Mouse (Mus musculus) layer of hippocampus, adult 6 months (tissue): ENCODE data around the gene Rela. TPM values are rescaled to one million over a fixed set of nuclear protein-coding genes. Genes with fewer than 3 reads are reported as not detected.

ENCODE experiments used
- long read RNA-seq, 2 experiments: library from polyadenylated mRNA; unstranded; transcript quantifications; one replicate each; pipeline ENCODE4 v2.0.0; 2019 to 2020
- microRNA-seq: library from miRNA; unstranded; fragments of <30 nt; microRNA quantifications from one replicate; pipeline ENCODE4 v1.2.0, GENCODE M21; 2020
- polyA plus RNA-seq: library from polyadenylated mRNA; unstranded; fragments of <200 nt; fragmentation: Nextera tagmentation; gene quantifications from 2 replicates; pipeline ENCODE4 v1.2.3, GENCODE M21; 2021

Rela gene
- 9.2 and 14.8 TPM in 2 replicates for polyA plus RNA-seq
- long read RNA-seq, experiment 1, transcript Rela-201 (11 exons, 2,716 nt), result major isoform, 15 of 20 reads
- long read RNA-seq, experiment 1, partial matches to known transcripts, result 2 of 20 reads
- long read RNA-seq, experiment 1, other reads (novel, unspliced or antisense), result 3 of 20 reads
- long read RNA-seq, experiment 2, transcript Rela-201 (11 exons, 2,716 nt), result major isoform, 77 of 103 reads
- long read RNA-seq, experiment 2, partial matches to known transcripts, result 17 of 103 reads
- long read RNA-seq, experiment 2, other reads (novel, unspliced or antisense), result 8 of 103 reads

DNA sequence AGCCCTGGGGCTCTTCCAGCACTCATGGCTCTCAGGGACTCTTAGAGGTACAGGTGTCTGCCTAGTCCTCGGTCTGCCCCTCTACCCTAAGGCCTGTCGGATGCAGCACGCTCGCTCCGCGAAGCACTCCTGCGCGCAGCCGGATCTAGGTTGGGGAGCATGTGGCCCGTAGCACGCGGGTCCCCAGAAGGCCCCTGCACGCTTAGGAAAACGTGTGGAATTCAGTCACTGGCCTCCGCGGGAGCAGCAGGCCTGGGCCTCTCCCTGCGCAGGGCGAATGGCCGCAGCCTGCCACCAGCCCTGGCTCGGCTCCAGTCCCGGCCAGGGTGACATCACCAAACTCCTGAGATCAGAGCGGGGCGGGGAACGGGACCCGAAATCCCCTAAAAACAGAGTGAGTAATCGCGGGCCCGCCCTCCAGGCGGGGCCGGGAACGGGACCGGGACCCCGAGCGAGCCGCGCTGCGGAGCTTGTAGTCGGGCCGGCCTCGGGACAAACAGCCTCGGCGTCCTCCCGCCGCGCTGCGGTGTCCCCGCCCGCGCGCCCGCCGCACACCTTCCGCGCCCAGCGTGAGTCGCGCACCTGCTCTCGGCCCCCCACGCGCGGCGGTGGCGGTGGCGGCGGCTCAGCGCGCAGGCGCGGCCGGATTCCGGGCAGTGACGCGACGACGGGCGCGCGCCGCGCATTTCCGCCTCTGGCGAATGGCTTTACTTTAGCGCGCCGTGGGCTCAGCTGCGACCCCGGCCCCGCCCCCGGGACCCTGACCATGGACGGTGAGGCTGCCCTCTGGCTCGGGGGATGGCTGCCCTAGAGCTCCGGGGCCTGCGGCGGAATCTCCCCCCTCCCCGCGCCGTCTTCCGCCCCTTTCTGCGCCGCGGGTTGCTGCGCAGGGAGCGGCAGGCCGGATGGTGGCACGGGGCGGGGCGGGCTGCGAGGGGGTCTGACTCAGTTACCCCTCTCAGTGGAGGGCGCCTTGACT, at the start of gene Rela:
Gene Rela, plus strand, starts transcription at position 415 of the 979 bp plus-strand sequence.

DNA sequence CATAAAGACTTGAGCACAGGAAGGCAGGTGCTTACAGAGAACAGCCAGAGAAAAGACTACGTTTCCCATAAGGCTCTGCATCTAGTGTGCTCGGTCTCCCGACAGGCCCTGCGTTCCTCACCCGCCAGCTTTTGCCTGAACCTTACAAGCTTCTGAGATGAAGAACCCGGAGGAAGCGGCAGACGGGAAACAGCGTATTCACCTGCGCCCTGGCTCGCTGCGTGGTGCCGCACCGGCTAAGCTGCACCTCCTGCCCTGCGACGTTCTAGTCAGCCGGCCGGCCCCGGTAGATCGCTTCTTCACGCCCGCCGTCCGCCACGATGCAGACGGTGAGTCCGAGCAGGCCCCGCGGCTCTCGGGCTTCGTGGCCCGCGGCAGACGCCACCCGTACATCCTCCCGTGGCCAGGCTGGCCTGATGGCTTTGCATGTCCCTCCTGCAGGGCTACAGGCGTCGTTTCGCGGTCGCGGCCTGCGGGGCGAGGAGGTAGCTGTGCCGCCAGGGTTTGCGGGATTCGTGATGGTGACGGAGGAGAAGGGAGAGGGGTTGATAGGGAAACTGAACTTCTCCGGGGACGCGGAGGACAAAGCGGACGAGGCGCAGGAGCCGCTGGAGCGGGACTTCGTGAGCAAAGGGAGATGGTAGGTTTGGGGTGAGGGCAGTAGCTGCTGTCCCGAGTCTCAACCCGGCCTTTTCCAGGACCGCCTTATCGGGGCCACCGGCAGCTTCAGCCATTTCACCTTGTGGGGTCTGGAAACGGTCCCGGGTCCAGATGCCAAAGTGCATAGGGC, 35.3 kb upstream of the Rela start, which contains the start of gene Rnaseh2c:
Gene Rnaseh2c, plus strand, starts transcription at position 122 of the 790 bp plus-strand sequence.

DNA sequence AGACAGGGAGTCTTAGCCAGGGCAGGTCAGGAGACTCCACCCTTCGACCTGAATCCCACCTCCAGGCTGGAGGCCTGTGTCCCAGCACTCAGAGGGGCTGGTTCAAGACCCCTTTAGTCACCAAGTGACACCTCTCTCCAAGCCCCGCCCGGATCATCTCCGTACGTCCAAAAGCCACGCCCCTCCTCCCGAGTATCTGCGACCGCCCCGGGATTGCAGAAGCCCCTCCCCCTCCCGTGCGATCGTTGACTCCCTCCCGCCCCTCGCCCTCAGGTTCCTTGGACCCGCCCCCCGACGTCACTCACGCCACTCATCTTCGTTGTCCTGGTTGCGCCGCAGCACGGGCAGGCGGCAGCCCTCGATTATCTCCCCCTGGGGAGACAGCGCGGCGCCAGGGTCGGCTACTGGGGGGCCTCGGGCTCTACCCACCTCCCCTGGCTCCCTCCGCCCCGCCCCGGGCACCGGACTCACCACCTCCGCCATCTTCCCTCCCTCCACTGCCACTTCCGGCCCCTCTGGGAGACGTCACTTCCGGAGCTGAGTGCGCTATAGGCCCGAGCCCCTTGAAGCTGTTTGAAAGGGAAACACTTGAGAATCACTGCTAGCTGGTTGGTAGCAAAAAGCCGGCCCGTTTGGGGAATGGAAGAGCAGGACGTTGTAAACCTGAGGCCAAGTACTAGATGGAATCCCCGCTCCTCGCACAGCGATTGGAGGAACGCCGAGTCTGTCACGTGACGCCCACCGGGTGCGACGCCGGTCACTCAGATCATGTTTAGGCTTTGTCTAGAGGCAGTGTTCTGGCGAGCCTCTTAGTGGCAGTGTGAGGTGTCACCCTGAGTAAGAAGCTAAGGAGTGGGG, 27.5 kb upstream of the Rela start, which contains the start of gene Kat5:
Gene Kat5, minus strand, starts transcription at position 691 of the 858 bp plus-strand sequence.

DNA sequence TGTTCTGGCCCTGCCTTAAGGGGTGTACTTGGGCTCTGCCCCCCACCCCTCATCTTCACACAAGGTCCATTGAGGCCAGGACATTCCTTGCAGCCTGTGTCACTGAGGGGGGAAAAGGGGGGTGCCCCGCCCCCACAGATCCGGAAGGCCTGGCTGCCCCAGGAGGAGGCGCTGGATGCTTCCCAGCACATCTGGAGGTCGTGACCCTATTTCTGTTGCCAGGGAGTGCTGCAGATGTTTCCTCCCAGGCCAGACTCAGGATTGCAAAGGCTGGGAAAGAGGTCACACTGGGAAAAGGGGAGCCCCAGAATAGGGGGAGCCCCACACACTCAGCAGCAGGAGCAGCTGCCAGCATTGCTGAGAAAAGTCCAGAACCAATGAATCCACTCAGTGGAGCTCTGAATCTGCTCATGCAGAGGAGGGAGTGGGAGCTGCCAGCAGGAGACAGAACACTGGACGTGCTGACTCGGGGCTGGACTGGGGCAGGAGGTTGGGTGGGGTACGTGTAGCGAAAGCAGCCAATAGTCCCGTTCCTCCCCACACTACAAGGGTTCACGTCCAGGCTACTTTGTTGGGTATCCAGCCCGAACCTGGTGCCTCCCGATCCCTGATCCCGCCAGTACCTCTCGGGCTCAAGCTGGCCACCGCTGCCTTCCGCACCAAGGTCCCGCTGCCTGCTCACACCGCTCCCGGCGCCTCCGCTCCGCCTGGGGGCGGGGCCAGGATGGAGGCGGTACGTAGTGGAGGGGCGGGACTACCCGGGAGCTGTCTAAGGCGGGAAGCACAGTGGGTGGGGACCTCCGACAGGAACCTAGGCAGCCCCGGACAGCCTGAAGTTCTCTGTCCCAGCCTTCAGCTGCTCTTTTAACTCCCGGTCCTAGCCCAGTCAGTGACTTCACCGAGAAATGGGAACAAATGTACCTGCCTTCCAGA, 26.0 kb downstream of the Rela start, which contains the start of gene Sipa1:
Gene Sipa1, minus strand, starts transcription at position 727 of the 933 bp plus-strand sequence.

DNA sequence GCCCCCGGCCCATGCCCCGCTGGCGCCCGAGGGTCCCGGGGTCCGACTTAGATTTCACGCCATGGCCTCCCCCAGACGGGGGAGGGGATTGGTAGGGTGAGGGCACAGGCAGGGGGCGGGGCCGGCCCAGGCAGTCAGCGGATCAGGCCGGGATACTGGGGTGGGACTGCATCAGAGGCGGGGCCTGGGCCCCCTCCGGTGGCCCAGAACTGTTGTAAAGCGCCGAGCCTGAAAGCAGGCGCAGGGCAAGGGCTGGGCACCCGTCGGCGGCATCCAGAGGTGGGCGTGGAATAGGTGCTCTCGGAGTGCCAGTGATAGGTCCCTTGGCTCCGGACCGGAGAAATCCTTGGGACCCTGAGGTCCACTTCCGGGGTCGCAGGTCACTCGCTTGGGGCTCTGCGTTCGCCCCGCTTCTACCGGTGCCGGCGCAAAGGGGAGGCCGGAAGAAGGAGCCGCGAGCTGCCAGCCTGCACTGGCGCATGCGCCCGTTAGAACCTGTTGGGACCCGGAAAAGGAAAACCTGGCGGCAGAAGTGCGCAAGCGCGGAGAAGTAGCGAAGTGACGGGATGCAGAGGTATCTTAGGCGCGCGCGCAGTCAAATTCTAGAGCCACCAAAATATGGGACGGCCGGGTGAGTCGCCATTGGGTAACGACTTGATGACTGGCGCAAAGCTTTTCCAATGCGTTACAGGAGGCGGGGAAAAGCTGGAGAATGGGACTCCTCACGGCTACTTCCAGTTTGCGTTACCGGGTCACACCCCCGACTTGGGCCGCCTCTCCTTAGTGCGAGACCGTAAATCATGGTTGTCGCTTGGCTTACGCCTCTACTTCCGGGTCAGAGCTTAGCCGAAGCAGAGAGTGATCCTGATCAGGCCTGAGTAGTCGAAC, 51.2 kb downstream of the Rela start, which contains the start of the genes Map3k11 and Pcnx3:
Gene Map3k11, plus strand, starts transcription at position 543 of the 888 bp plus-strand sequence.
Gene Pcnx3, minus strand, starts transcription at position 709 of the 888 bp plus-strand sequence.

Small RNA genes within 50 kb of the gene (microRNA-seq; reads per million reads assigned to microRNA genes)
- gene Mir6987, result 1.9 reads per million

Other genes starting within 250 kb of the Rela start
- 23.3 and 23.5 TPM in 2 replicates for gene Sart1, start 248.8 kb upstream of the Rela start, polyA plus RNA-seq
- gene Tsga10ip, start 235.0 kb upstream of the Rela start, polyA plus RNA-seq, result not detected in 2 replicates
- 165 and 209 TPM in 2 replicates for gene Drap1, start 212.5 kb upstream of the Rela start, polyA plus RNA-seq
- 40.3 and 40.7 TPM in 2 replicates for gene AI837181, start 212.3 kb upstream of the Rela start, polyA plus RNA-seq
- gene Fosl1, start 189.9 kb upstream of the Rela start, polyA plus RNA-seq, result 0.38 TPM in 1 of 2 replicates, not detected in the other
- gene Ccdc85b, start 179.6 kb upstream of the Rela start, polyA plus RNA-seq, result 15.8 and 16.5 TPM in 2 replicates
- 85.1 and 88.5 TPM in 2 replicates for gene Fibp, start 176.9 kb upstream of the Rela start, polyA plus RNA-seq
- gene Ctsw, start 169.0 kb upstream of the Rela start, polyA plus RNA-seq, result 0.20 and 0.41 TPM in 2 replicates
- gene Efemp2, start 163.5 kb upstream of the Rela start, polyA plus RNA-seq, result 17.7 and 32.4 TPM in 2 replicates
- 24.3 and 24.9 TPM in 2 replicates for gene Mus81, start 149.1 kb upstream of the Rela start, polyA plus RNA-seq
- gene Cfl1, start 147.0 kb upstream of the Rela start, polyA plus RNA-seq, result 906 and 1,048 TPM in 2 replicates
- not detected in 2 replicates for gene 1700020D05Rik, start 133.7 kb upstream of the Rela start, polyA plus RNA-seq
- gene Snx32, start 126.9 kb upstream of the Rela start, polyA plus RNA-seq, result 50.6 and 51.6 TPM in 2 replicates
- not detected in 2 replicates for gene Ovol1, start 76.8 kb upstream of the Rela start, polyA plus RNA-seq
- gene Ap5b1, start 69.5 kb upstream of the Rela start, polyA plus RNA-seq, result 2.8 and 5.1 TPM in 2 replicates
- gene Rnaseh2c, start 35.6 kb upstream of the Rela start, polyA plus RNA-seq, result 47.4 and 53.5 TPM in 2 replicates
- gene Kat5, start 27.2 kb upstream of the Rela start, polyA plus RNA-seq, result 41.3 and 45.1 TPM in 2 replicates
- gene Sipa1, start 26.2 kb downstream of the Rela start, polyA plus RNA-seq, result 7.2 and 9.3 TPM in 2 replicates
- gene Map3k11, start 51.3 kb downstream of the Rela start, polyA plus RNA-seq, result 6.1 and 6.9 TPM in 2 replicates
- gene Pcnx3, start 51.4 kb downstream of the Rela start, polyA plus RNA-seq, result 6.7 and 8.1 TPM in 2 replicates
- gene Kcnk7, start 66.9 kb downstream of the Rela start, polyA plus RNA-seq, result 0.65 and 0.82 TPM in 2 replicates
- gene Ehbp1l1, start 88.8 kb downstream of the Rela start, polyA plus RNA-seq, result 9.6 and 11.4 TPM in 2 replicates
- gene Fam89b, start 92.2 kb downstream of the Rela start, polyA plus RNA-seq, result 13.9 and 17.1 TPM in 2 replicates
- gene Ltbp3, start 103.4 kb downstream of the Rela start, polyA plus RNA-seq, result 2.5 and 4.3 TPM in 2 replicates
- gene Scyl1, start 133.9 kb downstream of the Rela start, polyA plus RNA-seq, result 53.3 and 62.2 TPM in 2 replicates
- 14.0 and 15.8 TPM in 2 replicates for gene Frmd8, start 237.8 kb downstream of the Rela start, polyA plus RNA-seq
- gene Slc25a45, start 240.3 kb downstream of the Rela start, polyA plus RNA-seq, result 0.98 and 1.3 TPM in 2 replicates